Mouse (Mus musculus) CD4-positive, CD25-positive, alpha-beta regulatory T cell (primary cell): Measurements from ENCODE around the gene Smyd4. TPM values are rescaled to one million over a fixed set of nuclear protein-coding genes. Genes with fewer than 3 reads are reported as not detected.

ENCODE experiments used
- polyA plus RNA-seq: library from polyadenylated mRNA; unstranded; fragments of 100-300 nt; shearing (Covaris generic); gene quantifications from one replicate; pipeline ENCODE4 v1.2.1, GENCODE M21; 2017

The Smyd4 gene
- 19.0 TPM for polyA plus RNA-seq

GRCm38 (mm10) chr11:75348199-75348889, at the start of gene Smyd4, which contains the start of gene Rpa1:
Smyd4 (plus strand) TSS chr11:75348433.
Rpa1 (minus strand) TSS chr11:75348324.

DNA sequence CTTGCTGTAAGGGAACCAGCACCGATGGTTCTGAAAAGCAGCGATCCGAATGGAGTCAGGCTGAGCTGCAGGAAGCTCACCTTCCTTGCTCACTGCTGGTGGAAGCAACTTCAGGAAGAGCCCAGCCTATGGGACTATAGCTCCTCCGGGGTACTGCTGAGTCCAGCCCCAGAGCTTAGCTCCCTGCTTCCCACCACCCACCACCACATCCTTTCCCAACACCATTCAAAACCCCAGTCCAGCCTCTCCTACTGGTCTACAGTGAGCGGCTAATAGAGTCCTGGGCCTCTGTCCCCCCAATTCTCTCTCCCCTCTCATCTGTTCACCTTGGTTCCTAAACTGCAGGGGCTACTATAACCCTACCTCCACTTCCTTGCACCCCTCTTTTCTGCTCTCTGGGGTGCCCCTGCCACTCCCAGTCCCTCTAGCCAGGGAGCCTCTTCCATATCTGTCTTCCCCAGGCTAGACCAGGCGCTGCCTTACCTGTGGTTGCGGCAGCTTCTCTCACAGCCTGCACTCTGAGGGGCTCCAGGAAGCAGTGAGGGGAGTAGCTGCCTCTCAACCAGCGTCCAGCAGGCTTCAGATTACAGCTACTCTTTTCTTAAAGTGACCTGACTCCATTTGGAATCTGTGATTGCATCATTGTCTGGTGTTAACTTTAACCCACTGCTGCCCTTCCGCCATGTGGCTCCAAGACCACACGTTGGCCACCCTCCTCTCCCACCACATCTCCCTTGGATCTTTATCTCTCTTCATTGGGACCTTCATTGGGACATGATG, 74.0 kb downstream of the Smyd4 start, which contains the start of gene Serpinf1:
Gene Serpinf1 (minus strand): TSS at position 689 of the 780 bp plus-strand sequence.

DNA sequence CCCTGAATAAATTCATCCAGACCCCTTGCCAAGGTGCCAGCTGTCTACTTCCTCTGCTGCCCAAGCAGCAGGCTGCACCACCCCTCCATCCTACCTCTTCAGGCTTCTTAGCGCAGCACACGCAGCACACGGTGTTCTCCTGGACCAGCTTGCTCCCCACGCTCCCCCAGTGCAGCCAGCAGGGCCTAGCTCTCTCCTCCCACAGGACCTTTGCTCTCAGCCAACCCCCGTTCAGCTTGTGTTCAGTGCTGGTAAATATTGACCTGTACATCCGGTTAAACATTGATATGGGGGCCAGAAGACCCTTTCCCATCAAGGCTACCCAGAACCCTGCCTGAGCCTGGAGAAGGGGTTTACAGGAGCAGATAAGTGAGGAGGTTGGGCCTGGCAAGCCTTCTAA, 91.1 kb downstream of the Smyd4 start, which contains the start of gene Serpinf2:
Gene Serpinf2 (minus strand): TSS at position 229 of the 400 bp plus-strand sequence.

DNA sequence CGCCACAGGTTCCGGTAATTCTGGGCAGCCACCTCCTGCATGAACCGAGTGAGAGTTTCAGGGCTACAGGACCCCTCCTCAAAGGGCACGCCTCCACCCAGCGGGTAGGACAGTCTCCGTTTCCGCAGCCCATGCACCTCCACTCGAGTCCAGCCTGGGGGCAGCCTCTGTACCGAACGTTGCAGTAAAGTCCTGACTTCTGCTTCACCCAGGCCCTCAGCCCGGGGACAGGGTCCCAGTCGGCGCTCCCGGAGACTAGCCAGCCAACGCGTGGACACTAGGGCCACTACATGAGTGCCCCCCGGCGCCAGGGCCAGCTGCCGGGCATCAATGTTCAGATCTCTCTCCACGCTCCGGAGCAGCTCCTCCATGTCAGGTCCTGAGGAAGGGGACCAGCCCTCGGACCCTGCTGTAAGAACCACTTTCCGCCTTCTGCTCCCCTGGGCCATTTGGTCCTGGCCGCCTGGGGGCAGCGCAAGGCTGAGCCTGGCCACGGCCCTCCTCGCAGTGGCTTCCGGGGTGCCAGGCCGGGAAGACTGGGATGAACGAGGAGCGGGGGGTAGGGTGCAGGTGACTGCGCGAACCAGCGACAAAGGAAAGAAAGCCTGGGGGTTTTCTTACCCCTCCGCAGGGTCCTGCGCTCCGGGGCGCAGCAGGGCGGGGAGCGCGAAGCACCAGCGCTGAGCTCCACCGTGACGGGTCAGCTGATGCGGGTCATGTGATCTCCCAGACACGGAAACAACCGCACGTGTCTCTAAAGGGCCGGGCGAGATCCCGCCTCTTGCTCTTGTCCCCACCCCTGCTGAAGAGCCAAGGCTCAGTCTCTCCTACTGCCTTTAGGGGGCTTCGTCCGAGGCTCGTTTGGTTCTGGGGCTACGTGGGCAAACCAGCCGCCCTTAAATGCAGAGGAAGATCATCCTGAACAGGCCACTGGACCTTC, 106.0 kb downstream of the Smyd4 start, which contains the start of gene Wdr81:
Gene Wdr81 (minus strand): TSS at position 727 of the 940 bp plus-strand sequence.

Other genes starting within 250 kb of the Smyd4 start
- gene Hic1, start 178.9 kb upstream of the Smyd4 start, polyA plus RNA-seq: 6.8 TPM
- gene Ovca2, start 169.6 kb upstream of the Smyd4 start, polyA plus RNA-seq: 34.0 TPM
- 23.8 TPM for gene Dph1, start 157.2 kb upstream of the Smyd4 start, polyA plus RNA-seq
- gene Rtn4rl1, start 154.7 kb upstream of the Smyd4 start, polyA plus RNA-seq: 17.3 TPM
- gene Rpa1, start 109 bp upstream of the Smyd4 start, polyA plus RNA-seq: 130 TPM
- 1.4 TPM for gene Serpinf1, start 74.3 kb downstream of the Smyd4 start, polyA plus RNA-seq
- not detected for gene Serpinf2, start 91.2 kb downstream of the Smyd4 start, polyA plus RNA-seq
- 15.9 TPM for gene Wdr81, start 106.3 kb downstream of the Smyd4 start, polyA plus RNA-seq
- gene Tlcd2, start 113.3 kb downstream of the Smyd4 start, polyA plus RNA-seq: 4.8 TPM
- gene Prpf8, start 138.4 kb downstream of the Smyd4 start, polyA plus RNA-seq: 49.8 TPM
- 0.14 TPM for gene Rilp, start 161.7 kb downstream of the Smyd4 start, polyA plus RNA-seq
- 0.96 TPM for gene Scarf1, start 165.1 kb downstream of the Smyd4 start, polyA plus RNA-seq
- gene Slc43a2, start 183.3 kb downstream of the Smyd4 start, polyA plus RNA-seq: 52.8 TPM
- 358 TPM for gene Pitpna, start 239.7 kb downstream of the Smyd4 start, polyA plus RNA-seq